Mouse (Mus musculus): ENCODE measurements around the gene Stk10. TPM values are rescaled to one million over a fixed set of nuclear protein-coding genes. Genes with fewer than 3 reads are reported as not detected.

The Stk10 gene
- polyA plus RNA-seq, 1 experiment from 2014 or later = 2.0 TPM

GRCm38 (mm10) chr11:32542181-32542580 is 9.1 kb downstream of the Stk10 start:
- 82% methylated on average over 4 of the region's 4 CpGs for WGBS
- H3K36me3 ChIP-seq (ENCODE audit: control insufficient read depth, insufficient read depth, low read length) = no peaks in the 10 kb centered on the region
- DNase-seq (ENCODE audit: low spot score) = no peak
- H3K4me3 ChIP-seq (ENCODE audit: low read depth, low read length) = no peak overlapping the region
- H3K9ac ChIP-seq (ENCODE audit: low read length) = no peak overlapping the region
- no peak overlapping the region for H3K4me2 ChIP-seq (ENCODE audit: low read depth, severe bottlenecking)
- no peak overlapping the region for H3K27ac ChIP-seq (replicated peaks; ENCODE audit: low read depth, low read length)
- no peak for ATAC-seq (ENCODE audit: insufficient number of reproducible peaks, low FRiP score, low TSS enrichment, low read depth)
- H3K9me3 ChIP-seq (ENCODE audit: control insufficient read depth, low read length) = no peaks in the 10 kb centered on the region
- H3K4me1 ChIP-seq (ENCODE audit: control insufficient read depth, insufficient read depth, low read length) = no peaks in the 10 kb centered on the region
- H3K27me3 ChIP-seq (ENCODE audit: control insufficient read depth, insufficient read depth, low read length) = no peaks in the 10 kb centered on the region

DNA sequence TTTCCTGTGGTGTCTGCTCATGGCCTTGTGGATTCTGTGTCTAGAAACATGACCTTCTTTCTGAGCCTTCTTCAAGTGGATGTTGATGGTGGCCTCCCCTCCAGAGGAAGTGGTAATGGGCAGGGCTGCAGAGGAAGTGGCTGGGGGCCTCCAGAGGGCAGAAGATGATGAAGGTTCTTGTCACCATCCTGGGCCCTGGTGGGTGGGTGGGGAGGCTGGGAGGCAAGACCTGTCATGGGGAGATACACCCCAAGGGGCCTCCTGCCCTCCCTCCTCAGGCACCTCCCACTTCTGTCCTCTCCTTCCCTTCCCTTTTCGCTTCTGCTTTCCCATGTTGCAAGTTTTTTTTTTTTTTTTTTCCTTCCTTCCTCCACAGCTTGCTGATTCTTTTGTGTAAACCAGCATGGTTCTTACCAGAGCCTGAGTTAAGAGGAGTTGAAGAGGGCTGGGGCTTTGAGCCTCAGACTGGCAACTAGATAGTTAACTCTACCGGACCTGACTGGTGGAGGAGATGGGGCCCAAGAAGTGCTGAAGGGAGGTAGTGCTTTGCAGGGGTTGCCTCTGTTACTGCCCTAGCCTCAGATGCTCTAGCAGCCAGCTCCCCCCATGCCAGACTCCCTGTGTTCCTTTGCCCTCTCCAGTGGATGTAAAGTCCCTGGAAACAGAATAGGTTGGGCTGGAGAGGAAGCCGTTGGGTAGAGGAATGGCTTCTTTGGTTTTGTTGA is 9.7 kb downstream of the Stk10 start:
- DNase-seq (ENCODE audit: low spot score) (no peak), ATAC-seq (ENCODE audit: insufficient number of reproducible peaks, low FRiP score, low TSS enrichment, low read depth) (no peak)
- Histone ChIP-seq H3K36me3 (ENCODE audit: control insufficient read depth, insufficient read depth, low read length) (no peaks in the 10 kb centered on the region), H3K27ac (replicated peaks; ENCODE audit: low read depth, low read length) (no peak overlapping the region), H3K4me3 (ENCODE audit: low read depth, low read length) (no peak overlapping the region), H3K9me3 (ENCODE audit: control insufficient read depth, low read length) (no peaks in the 10 kb centered on the region), H3K9ac (ENCODE audit: low read length) (no peak overlapping the region), H3K4me2 (ENCODE audit: low read depth, severe bottlenecking) (no peak overlapping the region), H3K4me1 (ENCODE audit: control insufficient read depth, insufficient read depth, low read length) (no peaks in the 10 kb centered on the region), H3K27me3 (ENCODE audit: control insufficient read depth, insufficient read depth, low read length) (no peaks in the 10 kb centered on the region)
- WGBS = 37% methylated on average over 3 of the region's 3 CpGs

GRCm38 (mm10) chr11:32544041-32544440 is 10.9 kb downstream of the Stk10 start:
- ATAC-seq (ENCODE audit: insufficient number of reproducible peaks, low FRiP score, low TSS enrichment, low read depth) (no peak), DNase-seq (ENCODE audit: low spot score) (no peak)
- no peaks in the 10 kb centered on the region for H3K27me3 ChIP-seq (ENCODE audit: control insufficient read depth, insufficient read depth, low read length)
- no peak overlapping the region for H3K27ac ChIP-seq (replicated peaks; ENCODE audit: low read depth, low read length)
- WGBS = 88% methylated on average over 6 of the region's 6 CpGs
- H3K9ac ChIP-seq (ENCODE audit: low read length) = no peak overlapping the region
- H3K9me3 ChIP-seq (ENCODE audit: control insufficient read depth, low read length) = no peaks in the 10 kb centered on the region
- H3K4me1 ChIP-seq (ENCODE audit: control insufficient read depth, insufficient read depth, low read length) = no peaks in the 10 kb centered on the region
- H3K4me3 ChIP-seq (ENCODE audit: low read depth, low read length) = no peak overlapping the region
- no peak overlapping the region for H3K4me2 ChIP-seq (ENCODE audit: low read depth, severe bottlenecking)
- no peaks in the 10 kb centered on the region for H3K36me3 ChIP-seq (ENCODE audit: control insufficient read depth, insufficient read depth, low read length)

- 87% methylated on average over 5 of the region's 5 CpGs for WGBS
- Histone ChIP-seq H3K4me1 (ENCODE audit: control insufficient read depth, insufficient read depth, low read length) (peaks cover 3% of the 10 kb centered on the region; the same call in 1 of the 2 replicates), H3K4me3 (ENCODE audit: low read depth, low read length) (no peak overlapping the region), H3K9me3 (ENCODE audit: control insufficient read depth, low read length) (no peaks in the 10 kb centered on the region), H3K27ac (replicated peaks; ENCODE audit: low read depth, low read length) (no peak overlapping the region), H3K9ac (ENCODE audit: low read length) (no peak overlapping the region), H3K36me3 (ENCODE audit: control insufficient read depth, insufficient read depth, low read length) (no peaks in the 10 kb centered on the region), H3K4me2 (ENCODE audit: low read depth, severe bottlenecking) (no peak overlapping the region), H3K27me3 (ENCODE audit: control insufficient read depth, insufficient read depth, low read length) (no peaks in the 10 kb centered on the region)
- ATAC-seq (ENCODE audit: insufficient number of reproducible peaks, low FRiP score, low TSS enrichment, low read depth) (no peak), DNase-seq (ENCODE audit: low spot score) (no peak)
Observed at GRCm38 (mm10) chr11:32544497-32544896, 11.4 kb downstream of the Stk10 start.

- Histone ChIP-seq H3K4me3 (ENCODE audit: low read depth, low read length) (no peak overlapping the region), H3K27ac (replicated peaks; ENCODE audit: low read depth, low read length) (no peak overlapping the region), H3K9me3 (ENCODE audit: control insufficient read depth, low read length) (no peaks in the 10 kb centered on the region), H3K9ac (ENCODE audit: low read length) (no peak overlapping the region), H3K36me3 (ENCODE audit: control insufficient read depth, insufficient read depth, low read length) (no peaks in the 10 kb centered on the region), H3K4me1 (ENCODE audit: control insufficient read depth, insufficient read depth, low read length) (peaks cover 3% of the 10 kb centered on the region; the same call in 1 of the 2 replicates), H3K4me2 (ENCODE audit: low read depth, severe bottlenecking) (no peak overlapping the region), H3K27me3 (ENCODE audit: control insufficient read depth, insufficient read depth, low read length) (no peaks in the 10 kb centered on the region)
- no peak for ATAC-seq (ENCODE audit: insufficient number of reproducible peaks, low FRiP score, low TSS enrichment, low read depth)
- DNase-seq (ENCODE audit: low spot score) = no peak
- WGBS = 87% methylated on average over 12 of the region's 12 CpGs
Observed at GRCm38 (mm10) chr11:32545605-32546004, 12.5 kb downstream of the Stk10 start.

- no peak overlapping the region for H3K4me2 ChIP-seq (ENCODE audit: low read depth, severe bottlenecking)
- no peaks in the 10 kb centered on the region for H3K36me3 ChIP-seq (ENCODE audit: control insufficient read depth, insufficient read depth, low read length)
- DNase-seq (ENCODE audit: low spot score) (no peak), ATAC-seq (ENCODE audit: insufficient number of reproducible peaks, low FRiP score, low TSS enrichment, low read depth) (no peak)
- H3K27ac ChIP-seq (replicated peaks; ENCODE audit: low read depth, low read length) = no peak overlapping the region
- 92% methylated on average over 5 of the region's 5 CpGs for WGBS
- no peak overlapping the region for H3K9ac ChIP-seq (ENCODE audit: low read length)
- no peaks in the 10 kb centered on the region for H3K27me3 ChIP-seq (ENCODE audit: control insufficient read depth, insufficient read depth, low read length)
- no peaks in the 10 kb centered on the region for H3K9me3 ChIP-seq (ENCODE audit: control insufficient read depth, low read length)
- H3K4me3 ChIP-seq (ENCODE audit: low read depth, low read length) = no peak overlapping the region
- peaks cover 3% of the 10 kb centered on the region; the same call in 1 of the 2 replicates for H3K4me1 ChIP-seq (ENCODE audit: control insufficient read depth, insufficient read depth, low read length)
Observed at GRCm38 (mm10) chr11:32546483-32546882, 13.4 kb downstream of the Stk10 start.

- Histone ChIP-seq H3K9ac (ENCODE audit: low read length) (no peak overlapping the region), H3K27me3 (ENCODE audit: control insufficient read depth, insufficient read depth, low read length) (no peaks in the 10 kb centered on the region), H3K4me1 (ENCODE audit: control insufficient read depth, insufficient read depth, low read length) (peaks cover 4% of the 10 kb centered on the region; the same call in 1 of the 2 replicates), H3K4me3 (ENCODE audit: low read depth, low read length) (no peak overlapping the region), H3K36me3 (ENCODE audit: control insufficient read depth, insufficient read depth, low read length) (no peaks in the 10 kb centered on the region), H3K27ac (replicated peaks; ENCODE audit: low read depth, low read length) (no peak overlapping the region), H3K9me3 (ENCODE audit: control insufficient read depth, low read length) (no peaks in the 10 kb centered on the region), H3K4me2 (ENCODE audit: low read depth, severe bottlenecking) (no peak overlapping the region)
- DNase-seq (ENCODE audit: low spot score) (no peak), ATAC-seq (ENCODE audit: insufficient number of reproducible peaks, low FRiP score, low TSS enrichment, low read depth) (no peak)
- WGBS = 85% methylated on average over 10 of the region's 10 CpGs
Observed at GRCm38 (mm10) chr11:32547391-32547947, 14.4 kb downstream of the Stk10 start.

DNA sequence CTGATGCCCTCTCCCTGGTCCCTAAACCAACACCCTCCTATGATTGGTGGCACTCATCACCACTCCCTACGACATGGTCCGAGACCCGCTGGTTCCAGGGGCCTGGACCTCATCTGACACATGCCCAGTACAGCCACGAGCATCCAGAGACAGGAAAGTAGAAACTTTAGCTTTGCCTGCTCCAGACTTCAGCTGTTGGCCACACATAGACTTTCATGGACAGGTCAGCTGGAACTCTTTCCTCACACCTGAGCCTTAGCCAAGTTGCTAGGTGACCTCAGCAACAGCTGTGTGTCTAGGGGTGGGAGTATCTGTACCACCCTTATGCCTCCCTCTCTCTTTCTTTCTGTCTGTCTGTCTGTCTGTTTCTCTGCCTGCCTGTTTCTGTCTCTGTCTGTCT is 15.1 kb downstream of the Stk10 start:
- Histone ChIP-seq H3K27ac (replicated peaks; ENCODE audit: low read depth, low read length) (no peak overlapping the region), H3K4me1 (ENCODE audit: control insufficient read depth, insufficient read depth, low read length) (peaks cover 11% of the 10 kb centered on the region)

More for the DNA sequence above, 15.1 kb downstream of the Stk10 start:
- Histone ChIP-seq H3K4me2 (ENCODE audit: low read depth, severe bottlenecking) (no peak overlapping the region), H3K9me3 (ENCODE audit: control insufficient read depth, low read length) (no peaks in the 10 kb centered on the region), H3K9ac (ENCODE audit: low read length) (no peak overlapping the region), H3K27me3 (ENCODE audit: control insufficient read depth, insufficient read depth, low read length) (no peaks in the 10 kb centered on the region), H3K4me3 (ENCODE audit: low read depth, low read length) (no peak overlapping the region), H3K36me3 (ENCODE audit: control insufficient read depth, insufficient read depth, low read length) (no peaks in the 10 kb centered on the region)
- ATAC-seq (ENCODE audit: insufficient number of reproducible peaks, low FRiP score, low TSS enrichment, low read depth) (no peak), DNase-seq (ENCODE audit: low spot score) (no peak)
- WGBS = 85% methylated on average over 4 of the region's 4 CpGs
